Mouse (Mus musculus) MEL (cell line): Measurements from ENCODE around the gene Timm50. TPM values are rescaled to one million over a fixed set of nuclear protein-coding genes. Genes with fewer than 3 reads are reported as not detected.

Experiments used
- DNase-seq: peaks from one replicate; pipeline ENCODE4 v3.0.0; 2011; ENCODE audit warnings: low read depth, low spot score
- H3K27ac ChIP-seq: 2 replicates; pipeline ENCODE4 v1.5.1; 2012; ENCODE audit warnings: low read depth, mild to moderate bottlenecking, control low read depth, low read length, moderate library complexity; ENCODE audit not compliant: control insufficient read depth
- H3K27me3 ChIP-seq, 2 experiments: fragments of 150-350 bp in 1 of 2; sonication (generic) in 1 of 2; 2 replicates each; pipeline ENCODE4 v1.6.1; 2012; ENCODE audit warnings: low read length in 2 of 2, mild to moderate bottlenecking in 2 of 2, improper control_type of control experiment in 1 of 2, moderate library complexity in 1 of 2; ENCODE audit not compliant: insufficient read depth in 2 of 2, control insufficient read depth in 1 of 2
- H3K36me3 ChIP-seq, 2 experiments: 2 replicates each; pipeline ENCODE4 v1.6.1; 2012 to 2014; ENCODE audit warnings: low read length in 2 of 2, improper control_type of control experiment in 1 of 2, inconsistent platforms in 1 of 2, mild to moderate bottlenecking in 1 of 2; ENCODE audit not compliant: insufficient read depth in 2 of 2, control insufficient read depth in 1 of 2
- H3K4me1 ChIP-seq, 2 experiments: fragments of 150-350 bp in 1 of 2; sonication (generic) in 1 of 2; 2 replicates each; pipeline ENCODE4 v1.6.1; 2012; ENCODE audit warnings: low read length in 2 of 2, improper control_type of control experiment in 1 of 2, mild to moderate bottlenecking in 1 of 2; ENCODE audit not compliant: insufficient read depth in 2 of 2, control insufficient read depth in 1 of 2
- H3K4me3 ChIP-seq, 2 experiments: fragments of 150-350 bp in 1 of 2; sonication (generic) in 1 of 2; 2 replicates each; pipeline ENCODE4 v1.5.1; 2012; ENCODE audit warnings: low read depth in 2 of 2, low read length in 2 of 2, mild to moderate bottlenecking in 2 of 2, moderate library complexity in 2 of 2, control low read depth in 1 of 2, improper control_type of control experiment in 1 of 2; ENCODE audit not compliant: control insufficient read depth in 1 of 2, insufficient read depth in 1 of 2
- H3K79me2 ChIP-seq: 2 replicates; pipeline ENCODE4 v1.6.1; 2012; ENCODE audit warnings: mild to moderate bottlenecking, low read length, moderate library complexity; ENCODE audit not compliant: control insufficient read depth, poor library complexity, insufficient read depth
- H3K9ac ChIP-seq: 2 replicates; pipeline ENCODE4 v1.6.1; 2012; ENCODE audit warnings: low read depth, mild to moderate bottlenecking, control low read depth, low read length, moderate library complexity; ENCODE audit not compliant: control insufficient read depth, poor library complexity, severe bottlenecking
- H3K9me3 ChIP-seq: fragments of 150-350 bp; sonication (generic); replicated peaks from 2 replicates; pipeline ENCODE4 v1.6.1; 2012; ENCODE audit warnings: mild to moderate bottlenecking, low read length, improper control_type of control experiment, moderate library complexity; ENCODE audit not compliant: insufficient read depth
- CHD1 ChIP-seq: IDR thresholded peaks from 2 replicates; pipeline ENCODE4 v1.6.1; 2012; ENCODE audit warnings: low read depth, mild to moderate bottlenecking, inconsistent platforms, low read length, improper control_type of control experiment
- CTCF ChIP-seq, 3 experiments: IDR thresholded peaks in 2 of 3; conservative IDR thresholded peaks in 1 of 3; 2 replicates each; pipeline ENCODE4 v1.5.1; 2011 to 2012; ENCODE audit warnings: low read length in 3 of 3, low read depth in 2 of 3, mild to moderate bottlenecking in 2 of 3, improper control_type of control experiment in 1 of 3, inconsistent platforms in 1 of 3, mixed read lengths in 1 of 3, moderate library complexity in 1 of 3; ENCODE audit not compliant: control insufficient read depth in 1 of 3, insufficient read depth in 1 of 3, poor library complexity in 1 of 3, severe bottlenecking in 1 of 3
- ELF1 ChIP-seq: IDR thresholded peaks from 2 replicates; pipeline ENCODE4 v1.6.1; 2014; ENCODE audit warnings: low read depth, mild to moderate bottlenecking, inconsistent platforms, low read length, improper control_type of control experiment, moderate library complexity
- ETS1 ChIP-seq: IDR thresholded peaks from 2 replicates; pipeline ENCODE4 v1.6.1; 2012; ENCODE audit warnings: low read depth, mild to moderate bottlenecking, inconsistent platforms, low read length, improper control_type of control experiment, moderate library complexity
- MAFK ChIP-seq: IDR thresholded peaks from 2 replicates; pipeline ENCODE4 v1.6.1; 2011; ENCODE audit warnings: low read depth, mild to moderate bottlenecking, low read length, improper control_type of control experiment, borderline replicate concordance
- MAX ChIP-seq: IDR thresholded peaks from 2 replicates; pipeline ENCODE4 v1.6.1; 2011; ENCODE audit warnings: low read length, improper control_type of control experiment
- MYC ChIP-seq: IDR thresholded peaks from 2 replicates; pipeline ENCODE4 v1.6.1; 2011; ENCODE audit warnings: low read depth, mild to moderate bottlenecking, low read length, improper control_type of control experiment, moderate library complexity
- POLR2AphosphoS5 ChIP-seq: IDR thresholded peaks from 2 replicates; pipeline ENCODE4 v1.6.1; 2012; ENCODE audit warnings: low read depth, borderline replicate concordance, mild to moderate bottlenecking, inconsistent platforms, low read length, moderate library complexity, mixed read lengths
- RCOR1 ChIP-seq: IDR thresholded peaks from 2 replicates; pipeline ENCODE4 v1.6.1; 2012; ENCODE audit warnings: low read depth, mild to moderate bottlenecking, inconsistent platforms, low read length, improper control_type of control experiment
- SIN3A ChIP-seq: IDR thresholded peaks from 2 replicates; pipeline ENCODE4 v1.6.1; 2012; ENCODE audit warnings: low read length, improper control_type of control experiment, inconsistent platforms
- UBTF ChIP-seq: IDR thresholded peaks from 2 replicates; pipeline ENCODE4 v1.6.1; 2012; ENCODE audit warnings: low read depth, mild to moderate bottlenecking, inconsistent platforms, low read length, improper control_type of control experiment, moderate library complexity, borderline replicate concordance; ENCODE audit not compliant: insufficient read depth
- USF2 ChIP-seq, 2 experiments: IDR thresholded peaks; 2 replicates each; pipeline ENCODE4 v1.6.1; 2011 to 2012; ENCODE audit warnings: improper control_type of control experiment in 2 of 2, low read length in 2 of 2, borderline replicate concordance in 1 of 2, inconsistent platforms in 1 of 2, low read depth in 1 of 2, mild to moderate bottlenecking in 1 of 2; ENCODE audit not compliant: insufficient read depth in 1 of 2
- ZKSCAN1 ChIP-seq: IDR thresholded peaks from 2 replicates; pipeline ENCODE4 v1.6.1; 2012; ENCODE audit warnings: low read depth, mild to moderate bottlenecking, inconsistent platforms, low read length, improper control_type of control experiment, moderate library complexity
- ZMIZ1 ChIP-seq: IDR thresholded peaks from 2 replicates; pipeline ENCODE4 v1.6.1; 2012; ENCODE audit warnings: low read depth, mild to moderate bottlenecking, inconsistent platforms, low read length, improper control_type of control experiment, moderate library complexity
- polyA plus RNA-seq, 2 experiments: library from polyadenylated mRNA; stranded (reverse) in 1 of 2; unstranded in 1 of 2; fragments of >175 nt in 1 of 2; fragments of >200 nt in 1 of 2; gene quantifications; 2 replicates each; pipeline versions ENCODE4 v1.2.1 to v1.2.4; 2012; ENCODE audit warnings: low replicate concordance in 2 of 2, low read depth in 1 of 2; ENCODE audit not compliant: insufficient read length in 2 of 2, insufficient read depth in 1 of 2, missing spikeins in 1 of 2
- total RNA-seq: library from RNA; depleted of rRNA; stranded (reverse); fragments of 300-350 nt; gene quantifications from 2 replicates; pipeline ENCODE4 v1.2.3, GENCODE M21; 2012

Gene Timm50
- total and polyA plus RNA-seq, 3 experiments, result 167 to 216 TPM; not detected in 1

DNA sequence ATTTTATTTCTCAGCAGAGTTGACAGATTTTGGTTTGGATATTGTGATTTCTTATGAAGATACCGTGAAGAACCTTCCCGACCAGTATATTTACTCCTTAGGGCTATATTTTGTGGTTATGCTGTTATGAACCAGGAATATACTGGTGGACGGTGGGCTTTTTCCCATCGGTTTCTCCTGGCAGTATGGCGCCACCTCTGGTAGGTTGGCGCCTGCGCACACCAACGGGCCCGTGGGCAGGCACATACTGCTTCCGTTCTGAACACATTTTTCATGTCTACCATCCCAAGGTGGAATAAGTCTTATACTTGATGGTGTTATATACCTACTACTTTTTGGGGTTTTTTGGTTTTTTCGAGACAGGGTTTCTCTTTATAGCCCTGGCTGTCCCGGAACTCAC lies 42.5 kb downstream of the Timm50 start:
- Histone ChIP-seq H3K79me2 (no peaks in the 10 kb centered on the region), H3K9ac (no peak overlapping the region), H3K4me3 (no peak overlapping the region), H3K36me3 (no peaks in the 10 kb centered on the region), H3K4me1 (no peaks in the 10 kb centered on the region), H3K27ac (no peak overlapping the region), H3K9me3 (no peaks in the 10 kb centered on the region), H3K27me3 (no peaks in the 10 kb centered on the region)
- DNase-seq, result no peak
- no peak for TF ChIP-seq USF2 (IDR thresholded peaks at IDR 0.05; ENCODE audit: borderline replicate concordance in 1 of 2, insufficient read depth in 1 of 2, low read depth in 1 of 2, low read length in 2 of 2)
- peak in 1 of 3 experiments; percentile 18; a peak in 1 of 6 replicates for TF ChIP-seq CTCF (IDR thresholded peaks at IDR 0.05 in 2 of 3, conservative IDR thresholded peaks at IDR 0.05 in 1 of 3; ENCODE audit: control insufficient read depth in 1 of 3, insufficient read depth in 1 of 3, low read depth in 2 of 3, low read length in 3 of 3, poor library complexity in 1 of 3, severe bottlenecking in 1 of 3)

DNA sequence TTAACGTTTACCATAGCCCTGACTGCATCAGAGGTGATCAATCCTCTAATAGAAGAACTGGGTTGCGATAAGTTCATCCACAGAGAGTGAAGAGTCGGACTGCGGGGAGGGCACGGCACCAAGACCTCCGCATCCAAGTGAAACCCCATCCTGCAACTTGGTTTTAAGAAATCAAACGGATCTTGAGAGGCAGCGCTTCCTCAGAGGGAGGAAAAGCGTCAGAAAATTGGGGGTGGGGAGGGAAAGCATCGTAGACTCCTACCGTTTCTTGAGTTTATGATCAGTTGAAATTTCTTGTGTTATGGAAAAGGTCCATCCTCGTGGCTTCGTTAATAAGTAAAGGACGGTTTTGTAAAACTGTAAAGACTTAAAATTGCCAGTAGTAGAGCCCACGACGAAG lies 43.3 kb downstream of the Timm50 start:
- Histone ChIP-seq H3K36me3 (no peaks in the 10 kb centered on the region), H3K9ac (no peak overlapping the region), H3K27ac (no peak overlapping the region), H3K4me1 (no peaks in the 10 kb centered on the region), H3K9me3 (no peaks in the 10 kb centered on the region), H3K4me3 (no peak overlapping the region), H3K79me2 (no peaks in the 10 kb centered on the region), H3K27me3 (no peaks in the 10 kb centered on the region)
- no peak for DNase-seq
- no peak for TF ChIP-seq RCOR1
- no peak for TF ChIP-seq MAX
- no peak for TF ChIP-seq UBTF
- TF ChIP-seq ZMIZ1, result no peak
- TF ChIP-seq SIN3A, result no peak
- TF ChIP-seq MYC, result no peak
- TF ChIP-seq ETS1, result no peak
- no peak for TF ChIP-seq CHD1

DNA sequence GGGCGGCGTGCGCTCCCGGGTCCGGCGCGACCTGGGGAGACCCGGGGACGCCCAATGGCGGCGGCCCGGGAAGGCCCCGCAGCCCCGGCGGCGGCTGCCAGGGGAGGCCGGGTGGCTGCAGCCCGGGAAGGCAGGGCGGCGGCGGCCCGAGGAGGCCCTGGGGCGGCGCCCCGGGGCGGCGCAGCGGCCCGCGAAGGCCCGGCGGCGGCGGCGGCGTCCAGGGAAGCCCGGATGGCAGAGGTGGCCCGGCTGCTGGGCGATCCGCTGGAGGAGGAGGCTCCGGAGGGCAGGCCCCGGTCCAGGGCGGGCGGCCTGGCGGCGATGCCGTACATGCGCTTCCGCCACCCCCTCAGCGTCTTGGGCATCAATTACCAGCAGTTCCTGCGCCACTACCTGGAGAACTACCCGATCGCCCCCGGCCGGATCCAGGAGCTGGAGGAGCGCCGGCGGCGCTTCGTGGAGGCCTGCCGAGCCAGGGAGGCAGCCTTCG lies 43.8 kb downstream of the Timm50 start:
- H3K4me3 ChIP-seq, result no peak overlapping the region
- H3K79me2 ChIP-seq, result no peaks in the 10 kb centered on the region
- H3K36me3 ChIP-seq, result no peaks in the 10 kb centered on the region
- DNase-seq, result no peak
- TF ChIP-seq POLR2AphosphoS5, result no peak
- no peak for TF ChIP-seq ELF1
- TF ChIP-seq MAFK, result no peak
- TF ChIP-seq ZKSCAN1, result no peak
- no peak overlapping the region for H3K9ac ChIP-seq
- H3K4me1 ChIP-seq, result no peaks in the 10 kb centered on the region
- H3K27me3 ChIP-seq, result no peaks in the 10 kb centered on the region
- H3K27ac ChIP-seq, result no peak overlapping the region
- no peaks in the 10 kb centered on the region for H3K9me3 ChIP-seq
